Mouse (Mus musculus): ENCODE results near the gene Ppdpf.

DNA sequence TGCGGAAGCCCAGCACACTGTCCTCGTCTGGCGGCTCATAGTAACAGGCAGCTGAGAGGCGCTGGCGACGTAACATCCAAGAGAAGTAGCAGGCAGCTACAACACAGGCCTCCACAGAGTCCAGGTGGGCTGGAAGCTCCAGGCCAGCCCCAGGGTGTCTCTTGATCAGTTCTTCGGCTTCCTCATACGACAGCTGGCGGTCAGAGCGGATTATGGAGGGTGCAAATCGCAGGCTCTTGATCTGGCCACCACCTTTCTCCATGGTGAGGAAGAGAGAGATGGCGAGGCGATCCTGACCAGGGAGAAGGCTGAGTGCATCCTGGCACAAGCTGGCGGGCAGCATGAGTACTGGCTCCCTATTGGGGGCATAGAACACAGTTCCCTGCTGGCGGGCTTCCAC is 46.4 kb downstream of the Ppdpf start:
- TF ChIP-seq POLR2A (IDR thresholded peaks at IDR 0.05; ENCODE audit: extremely low read depth, insufficient read depth, low read length) = no peak
- TF ChIP-seq CTCF (IDR thresholded peaks at IDR 0.05; ENCODE audit: low read depth, low read length) = no peak

Measured in liver, adult 2 months (tissue).